Mouse (Mus musculus): ENCODE results near the gene Thoc2.
"Not testable (repeated sequence)": the region's sequence is repeated elsewhere in the genome, so short reads cannot be mapped to it uniquely, and the experiment has no call there.

The Thoc2 gene

GRCm38 (mm10) chrX:41920574-41920973 lies at the start of gene Thoc2:
Gene Thoc2, minus strand, starts transcription at chrX:41920674.
- CTCF ChIA-PET: interaction anchor here (0.6 to 0.7 kb wide), 2 partner anchors 8 to 97 kb away, joined by 3 to 4 read pairs; no protein-coding TSS in a partner anchor

DNA sequence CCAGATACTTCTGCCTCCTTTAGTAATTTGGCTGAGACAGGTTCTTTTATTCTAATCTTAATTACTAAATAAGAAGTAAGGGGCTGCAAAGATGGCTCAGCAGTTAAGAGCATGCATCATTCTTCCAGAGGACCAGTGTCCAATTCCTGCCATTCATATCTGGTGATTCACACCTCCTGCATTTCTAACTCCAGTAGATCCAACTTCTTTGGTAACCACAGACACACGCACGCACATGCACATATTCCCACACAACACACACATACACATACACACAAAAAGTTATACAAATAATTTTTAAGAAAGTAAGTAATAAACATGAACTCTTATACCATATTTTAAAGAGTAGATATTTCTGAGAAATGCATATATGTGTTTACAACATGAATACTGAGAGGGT lies 49.6 kb upstream of the Thoc2 start:
- CTCF ChIA-PET: no interaction called here

DNA sequence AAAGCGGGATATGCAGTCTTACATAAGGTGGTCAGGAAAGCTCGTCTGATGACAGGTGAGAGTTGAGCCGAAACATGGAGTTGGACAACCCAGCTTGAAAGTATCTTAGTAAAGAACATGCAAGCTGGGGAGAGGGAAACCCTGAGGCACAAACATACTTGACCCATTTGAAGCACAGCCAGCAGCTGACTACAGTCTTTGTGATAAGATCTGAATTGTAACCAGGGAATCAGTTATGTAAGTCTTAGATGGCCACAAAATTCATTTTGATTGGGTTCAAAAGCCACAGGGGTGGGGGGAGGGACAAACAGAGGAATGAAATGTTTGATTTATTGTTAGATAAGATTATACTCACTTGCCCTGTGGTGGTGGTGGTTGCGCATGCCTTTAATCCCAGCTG lies 48.9 kb upstream of the Thoc2 start:
- CTCF ChIA-PET: no interaction called here

DNA sequence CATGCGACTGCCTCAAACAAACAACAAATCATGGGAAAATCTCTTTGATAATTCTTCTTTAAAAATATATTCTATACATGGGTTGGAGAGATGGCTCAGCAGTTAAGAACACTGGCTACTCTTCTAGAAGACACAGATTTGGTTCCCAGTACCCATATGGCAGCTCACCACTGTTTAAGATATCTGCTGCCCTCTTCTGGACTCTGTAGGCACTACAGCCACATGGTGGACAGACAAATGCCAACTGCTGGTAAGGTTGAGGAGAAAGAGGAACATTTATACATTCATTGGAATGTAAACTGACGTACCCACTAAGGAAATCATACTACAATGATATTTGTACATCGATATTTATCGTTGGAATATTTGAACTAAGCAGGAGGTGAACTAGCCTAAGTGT lies 36.7 kb upstream of the Thoc2 start:
- CTCF ChIA-PET: no interaction called here

GRCm38 (mm10) chrX:41941840-41942239 lies 21.4 kb upstream of the Thoc2 start:
- CTCF ChIA-PET: no interaction called here

DNA sequence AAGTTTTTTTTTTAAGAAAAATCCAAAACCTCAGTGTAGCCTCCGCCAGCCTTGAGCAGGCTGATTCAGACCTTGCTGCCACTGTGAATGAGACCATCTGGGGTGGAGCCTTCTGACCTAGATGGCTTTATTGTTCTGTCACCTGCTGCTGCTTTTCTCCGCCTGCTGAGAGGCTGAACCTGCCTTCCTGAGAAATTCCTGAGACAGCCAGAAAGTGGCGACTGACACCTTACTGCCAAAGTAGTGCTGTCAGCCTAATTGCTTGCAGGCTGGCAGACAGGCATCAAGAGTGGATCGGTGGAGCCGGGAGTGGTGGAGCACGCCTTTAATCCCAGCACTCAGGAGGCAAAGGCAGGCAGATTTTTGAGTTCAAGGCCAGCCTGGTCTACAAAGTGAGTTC lies 11.3 kb upstream of the Thoc2 start:
- CTCF ChIA-PET: not testable (repeated sequence)

GRCm38 (mm10) chrX:41924708-41925107 lies 4.2 kb upstream of the Thoc2 start:
- CTCF ChIA-PET: no interaction called here

DNA sequence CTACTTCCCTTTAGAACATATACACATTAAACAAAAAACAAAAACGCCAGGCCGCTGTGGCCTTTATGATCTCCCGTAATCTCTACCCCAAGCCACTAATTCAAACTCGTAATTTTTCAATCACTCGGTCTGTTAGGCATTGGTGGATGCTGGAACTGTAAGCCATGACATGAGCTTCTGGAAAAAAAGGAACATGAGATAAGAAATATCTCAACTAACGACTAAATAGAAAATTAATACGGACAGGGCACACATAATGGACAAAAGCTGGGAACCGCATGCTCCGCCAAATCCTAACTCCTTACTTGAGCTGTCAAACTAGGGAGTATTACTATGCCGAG lies 8.4 kb downstream of the Thoc2 start:
- CTCF ChIA-PET: interaction anchor here (0.5 kb wide), 1 partner anchor 9 kb away, joined by 3 read pairs; the partner anchor contains the start of gene Thoc2

GRCm38 (mm10) chrX:41911390-41912060 lies 8.9 kb downstream of the Thoc2 start:
- CTCF ChIA-PET: no interaction called here

- CTCF ChIA-PET: no interaction called here
These were observed 9.5 kb downstream of the Thoc2 start for GRCm38 (mm10) chrX:41910981-41911380.

DNA sequence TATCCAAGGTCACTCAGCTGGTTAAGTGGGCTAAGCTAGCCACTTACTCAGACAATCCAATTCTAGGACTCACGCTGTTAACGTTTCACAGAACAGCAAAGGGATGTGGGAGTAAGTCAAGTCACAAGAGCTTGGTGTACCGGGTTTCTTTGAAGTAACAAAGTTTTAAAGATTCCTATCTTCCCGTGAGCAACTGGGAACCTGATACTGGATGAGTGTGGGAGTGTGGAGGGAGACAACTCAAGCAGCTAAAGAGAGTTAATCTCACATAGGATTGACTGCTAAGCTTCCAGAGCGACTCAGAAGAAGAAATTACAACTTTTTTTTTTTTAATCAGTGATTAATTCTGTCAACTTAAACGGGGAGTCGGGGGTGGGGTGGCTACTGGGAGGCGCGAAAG lies 10.0 kb downstream of the Thoc2 start:
- CTCF ChIA-PET: no interaction called here

DNA sequence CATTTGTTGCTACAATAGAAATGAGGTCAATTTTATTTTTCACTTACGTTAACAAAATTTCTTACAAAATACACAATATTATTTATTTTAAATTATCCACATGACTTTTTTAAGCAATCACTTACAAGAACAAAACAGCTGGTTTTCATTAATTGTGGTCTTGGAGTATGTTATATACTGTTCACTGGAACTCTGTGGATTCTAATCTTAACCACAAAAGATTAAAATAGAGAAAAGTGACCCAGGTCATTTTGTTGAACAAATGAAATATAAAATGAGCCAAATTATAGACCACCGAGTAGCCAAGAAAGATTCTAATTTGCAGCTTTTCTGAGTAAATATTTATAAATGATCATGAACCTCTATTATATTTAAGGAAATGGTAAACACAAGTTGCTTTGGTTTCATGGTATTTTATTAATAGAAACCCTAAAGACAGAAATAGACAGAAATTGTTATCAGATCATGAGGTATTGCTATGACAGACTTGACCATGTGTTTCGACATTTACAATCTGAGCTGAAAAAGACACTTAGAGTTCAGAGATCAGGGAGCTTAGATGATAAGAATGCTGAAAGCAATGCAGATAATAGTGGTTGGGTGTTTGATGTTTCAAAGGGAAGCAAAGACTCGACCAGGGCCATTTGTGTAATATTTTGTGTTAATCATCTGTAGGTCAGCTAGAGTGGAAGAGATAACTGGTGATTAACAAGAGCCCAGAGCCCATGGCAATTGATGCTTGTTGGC lies 35.5 kb downstream of the Thoc2 start:
- CTCF ChIA-PET: no interaction called here

GRCm38 (mm10) chrX:41876581-41876980 lies 43.9 kb downstream of the Thoc2 start:
- CTCF ChIA-PET: no interaction called here

- CTCF ChIA-PET: no interaction called here
These were observed 82.7 kb downstream of the Thoc2 start for GRCm38 (mm10) chrX:41837823-41838222.

DNA sequence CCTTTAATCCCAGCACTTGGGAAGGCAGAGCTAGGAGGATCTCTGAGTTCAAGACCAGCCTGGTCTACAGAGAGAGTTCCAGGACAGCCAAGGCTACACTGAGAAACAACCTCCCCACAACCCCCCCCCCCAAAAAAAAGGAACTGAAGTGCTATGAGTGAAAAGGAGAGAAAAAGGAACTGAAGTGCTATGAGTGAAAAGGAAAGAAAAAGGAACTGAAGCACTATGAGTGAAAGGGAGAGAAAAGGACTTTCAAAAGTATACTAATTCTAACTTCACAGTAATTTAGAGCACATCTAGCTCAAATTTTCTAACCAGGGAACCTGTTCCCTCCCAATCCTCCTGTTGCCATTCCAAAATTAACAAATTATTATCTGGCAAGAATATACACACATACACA lies 114.9 kb downstream of the Thoc2 start:
- CTCF ChIA-PET: no interaction called here

GRCm38 (mm10) chrX:41793303-41793702 lies 127.2 kb downstream of the Thoc2 start:
- CTCF ChIA-PET: no interaction called here
